Mouse (Mus musculus) thymus, postnatal 0 days (tissue): ENCODE data around the gene Rhox3f. TPM values are rescaled to one million over a fixed set of nuclear protein-coding genes. Genes with fewer than 3 reads are reported as not detected.
"Not testable (repeated sequence)": the region's sequence is repeated elsewhere in the genome, so short reads cannot be mapped to it uniquely, and the experiment has no call there.

Source experiments
- DNase-seq: peaks from one replicate; pipeline ENCODE4 v3.0.0-alpha.2; 2015; ENCODE audit warnings: low spot score
- polyA plus RNA-seq: library from polyadenylated mRNA; unstranded; fragments of >200 nt; fragmentation: Nextera tagmentation; extraction: Ambion mirVana; gene quantifications from 2 replicates; pipeline ENCODE4 v1.2.1, GENCODE M21; 2015

The Rhox3f gene
- not detected in 2 replicates for polyA plus RNA-seq

DNA sequence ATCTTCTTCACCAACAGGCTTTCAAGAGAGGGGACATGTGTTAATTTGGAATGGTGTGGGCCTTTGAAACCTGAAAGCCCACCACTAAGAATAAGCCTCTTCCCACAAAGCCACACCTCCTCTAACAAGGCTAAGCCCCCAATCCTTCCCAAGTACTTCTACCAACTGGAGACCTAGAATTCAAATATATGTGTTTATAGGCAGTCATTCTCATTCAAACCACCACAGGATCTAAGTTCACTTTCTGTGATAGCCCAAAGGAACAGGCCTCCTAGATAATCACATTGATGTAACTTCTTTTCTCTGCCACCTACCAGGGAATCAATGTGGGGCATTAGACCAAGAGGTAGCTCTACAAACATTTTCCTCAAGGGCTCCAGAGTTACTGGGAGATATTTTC is at the start of gene Rhox3f:
Gene Rhox3f (plus strand): TSS at position 301 of the 400 bp plus-strand sequence.
- not testable (repeated sequence) for DNase-seq

DNA sequence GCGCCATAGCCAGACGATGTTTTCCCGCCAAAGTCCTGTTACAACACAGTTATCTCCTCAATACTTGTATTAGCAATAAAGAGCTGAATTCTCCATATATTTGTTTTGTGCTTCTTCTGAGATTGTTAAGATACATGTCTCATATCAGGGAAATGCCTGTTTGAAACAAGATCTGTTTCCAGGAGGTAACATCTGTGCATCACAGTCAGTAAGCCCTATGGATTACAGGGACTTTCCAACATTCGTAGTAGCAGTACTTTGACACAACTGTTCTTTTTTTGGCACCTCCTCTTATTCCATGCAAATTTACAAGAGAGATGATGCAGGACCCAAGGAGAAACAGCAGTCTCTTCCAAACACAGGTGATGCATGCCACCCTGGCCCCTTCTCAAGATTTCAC is 39.1 kb upstream of the Rhox3f start, which contains the start of gene Rhox3e:
Gene Rhox3e (plus strand): TSS at position 301 of the 400 bp plus-strand sequence.
- DNase-seq = not testable (repeated sequence)

DNA sequence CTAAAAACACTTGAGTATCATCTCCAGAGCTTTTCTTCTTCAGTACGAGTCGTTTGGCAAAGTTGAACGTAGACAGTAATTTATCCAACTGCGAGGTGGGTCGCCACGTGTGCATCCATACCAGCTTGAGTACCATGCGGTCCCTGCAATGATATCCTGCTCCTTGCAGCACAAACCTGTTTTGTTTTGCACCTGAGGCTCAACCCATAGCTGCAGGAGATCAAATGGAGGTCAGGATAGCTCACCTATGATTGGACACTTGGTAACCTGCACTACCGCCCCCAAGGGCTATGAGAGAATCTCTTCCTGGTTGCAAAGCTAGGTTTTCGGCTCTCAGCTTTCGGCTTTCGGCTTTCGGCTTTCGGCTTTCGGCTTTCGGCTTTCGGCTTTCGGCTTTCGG is 23.7 kb upstream of the Rhox3f start, which contains the start of gene Rhox4e:
Gene Rhox4e (plus strand): TSS at position 301 of the 400 bp plus-strand sequence.
- not testable (repeated sequence) for DNase-seq

DNA sequence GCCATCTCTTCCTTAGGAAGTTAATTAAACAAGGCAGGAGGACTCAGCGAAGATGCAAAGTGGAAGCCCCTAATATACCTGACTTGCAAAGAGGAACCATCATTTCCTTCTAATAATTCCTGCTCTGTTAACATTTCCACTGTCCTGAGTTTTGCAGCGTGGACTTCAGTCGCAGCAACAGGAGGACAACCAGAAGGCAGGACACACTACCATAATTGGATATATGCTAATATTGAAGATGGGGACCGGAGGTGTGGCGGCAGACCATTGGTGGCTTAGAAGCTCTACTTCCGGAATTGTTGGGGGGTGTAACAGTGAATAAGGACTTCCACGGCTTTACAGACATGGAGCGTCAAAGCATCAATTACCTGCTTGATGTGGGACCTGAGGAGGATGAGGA is 9.7 kb upstream of the Rhox3f start, which contains the start of gene Rhox2f:
Gene Rhox2f (plus strand): TSS at position 301 of the 400 bp plus-strand sequence.
- not testable (repeated sequence) for DNase-seq

DNA sequence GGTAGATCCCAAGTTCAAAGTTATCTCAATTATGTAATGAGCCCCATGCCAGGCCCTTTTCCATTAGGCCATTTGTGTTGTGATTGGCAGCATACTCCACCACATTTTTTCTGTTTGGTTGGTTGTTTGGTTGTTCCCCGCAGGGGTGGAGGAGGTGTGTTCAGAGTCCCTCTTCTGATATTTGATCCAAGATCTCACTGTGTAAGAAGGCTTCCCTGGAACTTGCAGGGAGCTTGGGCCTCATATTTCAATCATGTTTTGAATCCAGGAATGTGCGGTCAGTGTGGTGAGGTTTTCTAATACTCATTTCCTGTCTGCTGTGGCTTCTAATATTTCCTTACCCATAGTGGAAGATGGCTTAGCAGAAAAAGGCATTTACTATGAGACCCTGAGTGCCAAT is 8.2 kb upstream of the Rhox3f start:
- DNase-seq = not testable (repeated sequence)

DNA sequence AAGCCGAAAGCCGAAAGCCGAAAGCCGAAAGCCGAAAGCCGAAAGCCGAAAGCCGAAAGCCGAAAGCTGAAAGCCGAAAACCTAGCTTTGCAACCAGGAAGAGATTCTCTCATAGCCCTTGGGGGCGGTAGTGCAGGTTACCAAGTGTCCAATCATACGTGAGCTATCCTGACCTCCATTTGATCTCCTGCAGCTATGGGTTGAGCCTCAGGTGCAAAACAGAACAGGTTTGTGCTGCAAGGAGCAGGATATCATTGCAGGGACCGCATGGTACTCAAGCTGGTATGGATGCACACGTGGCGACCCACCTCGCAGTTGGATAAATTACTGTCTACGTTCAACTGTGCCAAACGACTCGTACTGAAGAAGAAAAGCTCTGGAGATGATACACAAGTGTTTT is 26.8 kb downstream of the Rhox3f start, which contains the start of gene Rhox4f:
Gene Rhox4f (minus strand): TSS at position 101 of the 400 bp plus-strand sequence.
- not testable (repeated sequence) for DNase-seq

DNA sequence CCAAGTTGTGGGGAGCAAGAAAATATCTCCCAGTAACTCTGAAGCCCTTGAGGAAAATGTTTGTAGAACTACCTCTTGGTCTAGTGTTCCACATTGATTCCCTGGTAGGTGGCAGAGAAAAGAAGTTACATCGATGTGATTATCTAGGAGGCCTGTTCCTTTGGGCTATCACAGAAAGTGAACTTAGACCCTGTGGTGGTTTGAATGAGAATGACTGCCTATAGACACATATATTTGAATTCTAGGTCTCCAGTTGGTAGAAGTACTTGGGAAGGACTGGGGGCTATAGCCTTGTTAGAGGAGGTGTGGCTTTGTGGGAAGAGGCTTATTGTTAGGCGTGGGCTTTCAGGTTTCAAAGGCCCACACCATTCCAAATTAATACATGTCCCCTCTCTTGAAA is 47.7 kb downstream of the Rhox3f start, which contains the start of gene Rhox3g:
Gene Rhox3g (minus strand): TSS at position 101 of the 400 bp plus-strand sequence.
- DNase-seq = not testable (repeated sequence)

Other genes starting within 250 kb of the Rhox3f start
- not detected in 2 replicates for gene Rhox3a2, start 201.0 kb upstream of the Rhox3f start, polyA plus RNA-seq
- gene Rhox4a2, start 190.1 kb upstream of the Rhox3f start, polyA plus RNA-seq = 21.3 and 22.2 TPM in 2 replicates
- gene Rhox2b, start 168.9 kb upstream of the Rhox3f start, polyA plus RNA-seq = not detected in 2 replicates
- gene Rhox4b, start 148.5 kb upstream of the Rhox3f start, polyA plus RNA-seq = 6.4 and 8.1 TPM in 2 replicates
- not detected in 2 replicates for gene Rhox2c, start 127.3 kb upstream of the Rhox3f start, polyA plus RNA-seq
- gene Rhox3c, start 122.4 kb upstream of the Rhox3f start, polyA plus RNA-seq = not detected in 2 replicates
- gene Rhox4c, start 100.7 kb upstream of the Rhox3f start, polyA plus RNA-seq = not detected in 2 replicates
- not detected in 2 replicates for gene Rhox2d, start 87.6 kb upstream of the Rhox3f start, polyA plus RNA-seq
- not detected in 2 replicates for gene Rhox4d, start 66.6 kb upstream of the Rhox3f start, polyA plus RNA-seq
- gene Rhox2e, start 50.5 kb upstream of the Rhox3f start, polyA plus RNA-seq = not detected in 2 replicates
- not detected in 2 replicates for gene Rhox3e, start 39.0 kb upstream of the Rhox3f start, polyA plus RNA-seq
- not detected in 2 replicates for gene Rhox4e, start 23.6 kb upstream of the Rhox3f start, polyA plus RNA-seq
- gene Rhox2f, start 9.6 kb upstream of the Rhox3f start, polyA plus RNA-seq = 0.23 and 0.32 TPM in 2 replicates
- gene Rhox4f, start 26.7 kb downstream of the Rhox3f start, polyA plus RNA-seq = not detected in 2 replicates
- gene Rhox3g, start 47.6 kb downstream of the Rhox3f start, polyA plus RNA-seq = not detected in 2 replicates
- not detected in 2 replicates for gene Rhox2g, start 62.5 kb downstream of the Rhox3f start, polyA plus RNA-seq
- not detected in 2 replicates for gene Rhox4g, start 70.3 kb downstream of the Rhox3f start, polyA plus RNA-seq
- gene Rhox3h, start 87.8 kb downstream of the Rhox3f start, polyA plus RNA-seq = not detected in 2 replicates
- gene Rhox2h, start 92.3 kb downstream of the Rhox3f start, polyA plus RNA-seq = not detected in 2 replicates
- 0.85 and 1.6 TPM in 2 replicates for gene Rhox5, start 223.8 kb downstream of the Rhox3f start, polyA plus RNA-seq
- 0.17 TPM in 1 of 2 replicates, not detected in the other for gene Rhox6, start 245.9 kb downstream of the Rhox3f start, polyA plus RNA-seq